Mouse (Mus musculus) stomach, embryonic 16.5 days (tissue): Measurements from ENCODE around the gene Atp8a1. TPM values are rescaled to one million over a fixed set of nuclear protein-coding genes. Genes with fewer than 3 reads are reported as not detected.

ENCODE experiments used
- ATAC-seq: fragments of 200-750 bp; cut with Nextera tagmentation; 2 replicates; pipeline ENCODE4 v1.8.0; 2017; ENCODE audit warnings: moderate number of reproducible peaks, moderate TSS enrichment; ENCODE audit not compliant: insufficient read depth, low FRiP score
- H3K27ac ChIP-seq: fragments of 300-500 bp; sonication (generic); 2 replicates; pipeline ENCODE4 v1.5.1; 2014; ENCODE audit warnings: low read length
- H3K27me3 ChIP-seq: fragments of 300-500 bp; sonication (generic); 2 replicates; pipeline ENCODE4 v1.6.1; 2014; ENCODE audit warnings: low read length, control low read depth, mixed read lengths; ENCODE audit not compliant: control insufficient read depth, insufficient read depth
- H3K36me3 ChIP-seq: fragments of 300-500 bp; sonication (generic); 2 replicates; pipeline ENCODE4 v1.6.1; 2014; ENCODE audit warnings: low read length; ENCODE audit not compliant: control insufficient read depth, insufficient read depth
- H3K4me1 ChIP-seq: fragments of 300-500 bp; sonication (generic); 2 replicates; pipeline ENCODE4 v1.6.1; 2014; ENCODE audit warnings: low read length, control low read depth, mixed read lengths; ENCODE audit not compliant: control insufficient read depth, insufficient read depth
- H3K4me2 ChIP-seq: fragments of 300-500 bp; sonication (generic); 2 replicates; pipeline ENCODE4 v1.6.1; 2014; ENCODE audit warnings: low read depth, low read length, mixed read lengths
- H3K4me3 ChIP-seq: fragments of 300-500 bp; sonication (generic); replicated peaks from 2 replicates; pipeline ENCODE4 v1.5.1; 2014; ENCODE audit warnings: mild to moderate bottlenecking, low read length
- H3K9ac ChIP-seq: fragments of 300-500 bp; sonication (generic); 2 replicates; pipeline ENCODE4 v1.6.1; 2014; ENCODE audit warnings: low read length
- H3K9me3 ChIP-seq: fragments of 300-500 bp; sonication (generic); replicated peaks from 2 replicates; pipeline ENCODE4 v1.6.1; 2016; ENCODE audit warnings: low read length, control low read depth; ENCODE audit not compliant: control insufficient read depth
- WGBS: fragments of 180-500 bp; shearing (Covaris S2); extraction: QIAGEN DNeasy Blood & Tissue Kit; methylation state at CpG from one replicate; pipeline ENCODE4 v1.1.7; 2014; 5-methylcytosine and 5-hydroxymethylcytosine counted together
- polyA plus RNA-seq: library from polyadenylated mRNA; unstranded; fragments of >200 nt; fragmentation: Nextera tagmentation; extraction: Ambion mirVana; gene quantifications from 2 replicates; pipeline ENCODE4 v1.2.1, GENCODE M21; 2015

Gene Atp8a1
- polyA plus RNA-seq, 1 experiment from 2014 or later = 10.4 TPM

- 81% methylated on average over 5 of the region's 5 CpGs for WGBS
- no peak for ATAC-seq
- no peak overlapping the region for H3K9ac ChIP-seq
- no peaks in the 10 kb centered on the region for H3K9me3 ChIP-seq
- no peaks in the 10 kb centered on the region for H3K27me3 ChIP-seq
- no peak overlapping the region for H3K4me2 ChIP-seq
- H3K36me3 ChIP-seq = no peaks in the 10 kb centered on the region
- H3K4me3 ChIP-seq = no peak overlapping the region
- no peaks in the 10 kb centered on the region for H3K4me1 ChIP-seq
- no peak overlapping the region for H3K27ac ChIP-seq
These were observed 13.4 kb downstream of the Atp8a1 start for GRCm38 (mm10) chr5:67833841-67834240.

- Histone ChIP-seq H3K4me2 (no peak overlapping the region), H3K9ac (no peak overlapping the region), H3K4me1 (no peaks in the 10 kb centered on the region), H3K27ac (no peak overlapping the region), H3K36me3 (no peaks in the 10 kb centered on the region), H3K9me3 (no peaks in the 10 kb centered on the region), H3K4me3 (no peak overlapping the region), H3K27me3 (no peaks in the 10 kb centered on the region)
- WGBS = 62% methylated on average over 10 of the region's 10 CpGs
- peak; percentile 50; the same call in 1 of the 2 replicates for ATAC-seq
These were observed 15.7 kb downstream of the Atp8a1 start for GRCm38 (mm10) chr5:67831293-67832147.

GRCm38 (mm10) chr5:67828356-67828755 is 18.9 kb downstream of the Atp8a1 start:
- no peak overlapping the region for H3K27ac ChIP-seq
- WGBS = 84% methylated on average over 3 of the region's 3 CpGs
- no peak overlapping the region for H3K4me3 ChIP-seq
- no peak for ATAC-seq
- no peaks in the 10 kb centered on the region for H3K27me3 ChIP-seq
- no peaks in the 10 kb centered on the region for H3K36me3 ChIP-seq
- no peak overlapping the region for H3K9ac ChIP-seq
- no peaks in the 10 kb centered on the region for H3K4me1 ChIP-seq
- no peaks in the 10 kb centered on the region for H3K9me3 ChIP-seq
- no peak overlapping the region for H3K4me2 ChIP-seq

- H3K9ac ChIP-seq = no peak overlapping the region
- no peak for ATAC-seq
- 0 out of 2 replicates have a peak, but pooled peaks cover 4% of the 10 kb centered on the region for H3K4me1 ChIP-seq
- no peak overlapping the region for H3K4me3 ChIP-seq
- H3K4me2 ChIP-seq = no peak overlapping the region
- H3K27ac ChIP-seq = no peak overlapping the region
- no peaks in the 10 kb centered on the region for H3K36me3 ChIP-seq
- no peaks in the 10 kb centered on the region for H3K9me3 ChIP-seq
- no peaks in the 10 kb centered on the region for H3K27me3 ChIP-seq
- WGBS = 86% methylated on average over 3 of the region's 3 CpGs
These were observed 20.3 kb downstream of the Atp8a1 start for GRCm38 (mm10) chr5:67826935-67827334.

GRCm38 (mm10) chr5:67826278-67826677 is 21.0 kb downstream of the Atp8a1 start:
- Histone ChIP-seq H3K27me3 (no peaks in the 10 kb centered on the region), H3K27ac (no peak overlapping the region), H3K4me2 (no peak overlapping the region), H3K9me3 (no peaks in the 10 kb centered on the region), H3K4me3 (no peak overlapping the region), H3K36me3 (no peaks in the 10 kb centered on the region), H3K4me1 (0 out of 2 replicates have a peak, but pooled peaks cover 4% of the 10 kb centered on the region), H3K9ac (no peak overlapping the region)
- no peak for ATAC-seq
- WGBS = 87% methylated on average over 9 of the region's 9 CpGs

- H3K27me3 ChIP-seq = no peaks in the 10 kb centered on the region
- ATAC-seq = no peak
- H3K27ac ChIP-seq = no peak overlapping the region
- no peaks in the 10 kb centered on the region for H3K36me3 ChIP-seq
- no peak overlapping the region for H3K9ac ChIP-seq
- no peak overlapping the region for H3K4me3 ChIP-seq
- WGBS = 81% methylated on average over 2 of the region's 2 CpGs
- H3K4me1 ChIP-seq = 0 out of 2 replicates have a peak, but pooled peaks cover 4% of the 10 kb centered on the region
- no peaks in the 10 kb centered on the region for H3K9me3 ChIP-seq
- H3K4me2 ChIP-seq = no peak overlapping the region
These were observed 22.6 kb downstream of the Atp8a1 start for GRCm38 (mm10) chr5:67824600-67824999.

- WGBS = 81% methylated on average over 5 of the region's 5 CpGs
- no peaks in the 10 kb centered on the region for H3K36me3 ChIP-seq
- H3K4me2 ChIP-seq = no peak overlapping the region
- no peak for ATAC-seq
- H3K4me3 ChIP-seq = no peak overlapping the region
- no peaks in the 10 kb centered on the region for H3K9me3 ChIP-seq
- no peaks in the 10 kb centered on the region for H3K27me3 ChIP-seq
- H3K9ac ChIP-seq = no peak overlapping the region
- H3K4me1 ChIP-seq = 0 out of 2 replicates have a peak, but pooled peaks cover 4% of the 10 kb centered on the region
- H3K27ac ChIP-seq = no peak overlapping the region
These were observed 23.5 kb downstream of the Atp8a1 start for GRCm38 (mm10) chr5:67823771-67824170.

- H3K4me3 ChIP-seq = no peak overlapping the region
- H3K4me2 ChIP-seq = no peak overlapping the region
- ATAC-seq = no peak
These were observed 24.6 kb downstream of the Atp8a1 start for GRCm38 (mm10) chr5:67822619-67823018.

GRCm38 (mm10) chr5:67821987-67822401 is 25.2 kb downstream of the Atp8a1 start:
- H3K9me3 ChIP-seq = no peaks in the 10 kb centered on the region
- H3K27me3 ChIP-seq = no peaks in the 10 kb centered on the region
- no peak overlapping the region for H3K9ac ChIP-seq
- H3K4me1 ChIP-seq = 0 out of 2 replicates have a peak, but pooled peaks cover 4% of the 10 kb centered on the region
- H3K4me2 ChIP-seq = no peak overlapping the region
- no peak overlapping the region for H3K27ac ChIP-seq
- 75% methylated on average over 8 of the region's 8 CpGs for WGBS
- H3K4me3 ChIP-seq = no peak overlapping the region
- no peaks in the 10 kb centered on the region for H3K36me3 ChIP-seq
- no peak for ATAC-seq

More at GRCm38 (mm10) chr5:67822619-67823018, 24.6 kb downstream of the Atp8a1 start:
- no peaks in the 10 kb centered on the region for H3K9me3 ChIP-seq
- 0 out of 2 replicates have a peak, but pooled peaks cover 4% of the 10 kb centered on the region for H3K4me1 ChIP-seq
- H3K36me3 ChIP-seq = no peaks in the 10 kb centered on the region
- H3K27ac ChIP-seq = no peak overlapping the region
- 34% methylated on average over 6 of the region's 6 CpGs for WGBS
- H3K27me3 ChIP-seq = no peaks in the 10 kb centered on the region
- H3K9ac ChIP-seq = no peak overlapping the region
